Mouse (Mus musculus): Measurements from ENCODE around the gene Papolb. TPM values are rescaled to one million over a fixed set of nuclear protein-coding genes. Genes with fewer than 3 reads are reported as not detected.

Papolb gene
- polyA plus RNA-seq, 1 experiment = 155 TPM

DNA sequence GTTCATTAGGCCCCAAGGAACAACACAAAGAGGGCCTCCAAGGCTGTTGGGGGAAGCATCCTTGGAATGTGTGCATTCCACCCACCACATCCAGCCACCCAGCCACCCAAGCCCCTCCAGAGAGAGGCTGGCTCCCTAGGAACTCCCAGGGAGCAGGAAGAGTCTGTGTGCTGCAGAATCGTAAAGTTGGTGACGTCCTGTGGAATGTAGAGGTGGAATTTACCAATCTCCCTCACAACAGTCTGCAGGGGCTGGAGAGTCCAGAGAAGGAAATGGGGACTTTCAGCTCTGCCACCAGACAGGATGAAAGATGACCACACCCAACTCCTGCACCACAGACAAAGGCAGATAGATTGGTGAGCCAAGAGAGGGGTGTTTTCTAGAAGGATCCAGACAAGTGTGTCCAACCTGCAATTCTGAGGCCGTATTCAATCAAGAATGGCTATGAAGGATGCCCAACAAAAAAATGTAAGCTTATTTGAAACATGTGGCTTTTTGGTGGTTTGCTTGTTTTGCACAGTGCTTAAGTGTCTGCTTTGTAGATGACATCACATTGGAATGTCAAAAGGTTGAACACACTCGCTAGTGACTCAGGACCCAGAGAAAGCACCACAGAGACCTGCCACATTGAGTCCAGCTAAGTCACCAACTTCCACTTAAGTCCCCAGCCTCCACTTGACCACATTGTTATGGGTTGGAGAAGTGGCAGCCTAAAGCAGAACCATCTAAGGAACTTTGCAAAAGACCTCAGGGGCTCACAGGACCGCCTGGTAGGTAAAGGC, 15.3 kb upstream of the Papolb start:
- Histone ChIP-seq H3K4me3 (ENCODE audit: control insufficient read depth, low read depth, low read length) (no peak overlapping the region), H3K36me3 (ENCODE audit: control insufficient read depth, insufficient read depth, low read length) (no peaks in the 10 kb centered on the region), H3K27me3 (ENCODE audit: control insufficient read depth, insufficient read depth, low read length) (no peaks in the 10 kb centered on the region), H3K27ac (ENCODE audit: control insufficient read depth, insufficient read depth, low read depth, low read length) (no peak overlapping the region), H3K4me1 (ENCODE audit: control insufficient read depth, insufficient read depth, low read length) (peaks cover 13% of the 10 kb centered on the region)
- TF ChIP-seq POLR2A (IDR thresholded peaks at IDR 0.05; ENCODE audit: control insufficient read depth, low read depth, low read length) (no peak), CTCF (IDR thresholded peaks at IDR 0.05; ENCODE audit: control insufficient read depth, insufficient read depth, insufficient replicate concordance, low read depth, low read length) (no peak)

DNA sequence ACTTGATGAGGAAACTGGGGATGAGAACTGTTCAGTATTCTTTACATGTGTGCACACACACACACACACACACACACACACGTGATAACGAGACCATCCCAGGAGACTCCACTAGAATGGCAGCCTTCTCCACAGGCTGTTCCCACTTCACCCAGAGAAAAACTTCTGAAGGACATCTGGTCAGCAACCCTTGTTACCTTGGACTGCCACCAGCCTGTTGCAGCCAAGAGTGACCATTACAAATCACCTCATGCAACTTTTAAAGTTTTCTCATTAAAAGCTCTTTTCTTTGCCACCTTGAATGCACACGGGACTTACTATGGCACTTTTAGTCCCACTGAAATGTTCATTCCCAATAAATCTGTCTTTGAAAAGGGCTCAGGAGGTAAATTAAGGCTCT, 7.4 kb upstream of the Papolb start:
- no peaks in the 10 kb centered on the region for H3K27me3 ChIP-seq (ENCODE audit: control insufficient read depth, insufficient read depth, low read length)
- no peak overlapping the region for H3K27ac ChIP-seq (ENCODE audit: control insufficient read depth, insufficient read depth, low read depth, low read length)
- TF ChIP-seq CTCF (IDR thresholded peaks at IDR 0.05; ENCODE audit: control insufficient read depth, insufficient read depth, insufficient replicate concordance, low read depth, low read length) (no peak), POLR2A (IDR thresholded peaks at IDR 0.05; ENCODE audit: control insufficient read depth, low read depth, low read length) (no peak)
- no peak overlapping the region for H3K4me3 ChIP-seq (ENCODE audit: control insufficient read depth, low read depth, low read length)
- no peaks in the 10 kb centered on the region for H3K4me1 ChIP-seq (ENCODE audit: control insufficient read depth, insufficient read depth, low read length)
- H3K36me3 ChIP-seq (ENCODE audit: control insufficient read depth, insufficient read depth, low read length) = no peaks in the 10 kb centered on the region; the same call in 1 of the 2 replicates

DNA sequence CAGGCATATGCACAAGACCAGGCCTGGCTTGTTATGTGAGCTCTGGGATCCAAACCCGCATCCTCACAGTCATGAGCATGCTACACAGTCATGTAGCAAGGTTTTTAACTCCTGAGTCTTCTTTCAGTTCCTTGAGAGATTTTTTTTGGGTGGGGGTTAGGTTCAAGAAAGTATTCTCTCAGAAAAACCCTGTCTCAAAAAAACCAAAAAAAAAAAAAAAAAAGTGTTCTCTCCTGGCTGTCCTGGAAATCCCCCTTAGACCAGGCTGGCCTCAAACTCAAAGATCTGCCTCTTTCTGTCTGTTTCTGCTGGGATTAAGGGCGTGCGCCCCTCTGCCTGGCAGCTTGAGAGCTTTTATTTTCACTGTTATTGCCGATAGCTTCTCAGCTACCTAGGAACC, 5.5 kb upstream of the Papolb start:
- H3K36me3 ChIP-seq (ENCODE audit: control insufficient read depth, insufficient read depth, low read length) = no peaks in the 10 kb centered on the region; the same call in 1 of the 2 replicates

DNA sequence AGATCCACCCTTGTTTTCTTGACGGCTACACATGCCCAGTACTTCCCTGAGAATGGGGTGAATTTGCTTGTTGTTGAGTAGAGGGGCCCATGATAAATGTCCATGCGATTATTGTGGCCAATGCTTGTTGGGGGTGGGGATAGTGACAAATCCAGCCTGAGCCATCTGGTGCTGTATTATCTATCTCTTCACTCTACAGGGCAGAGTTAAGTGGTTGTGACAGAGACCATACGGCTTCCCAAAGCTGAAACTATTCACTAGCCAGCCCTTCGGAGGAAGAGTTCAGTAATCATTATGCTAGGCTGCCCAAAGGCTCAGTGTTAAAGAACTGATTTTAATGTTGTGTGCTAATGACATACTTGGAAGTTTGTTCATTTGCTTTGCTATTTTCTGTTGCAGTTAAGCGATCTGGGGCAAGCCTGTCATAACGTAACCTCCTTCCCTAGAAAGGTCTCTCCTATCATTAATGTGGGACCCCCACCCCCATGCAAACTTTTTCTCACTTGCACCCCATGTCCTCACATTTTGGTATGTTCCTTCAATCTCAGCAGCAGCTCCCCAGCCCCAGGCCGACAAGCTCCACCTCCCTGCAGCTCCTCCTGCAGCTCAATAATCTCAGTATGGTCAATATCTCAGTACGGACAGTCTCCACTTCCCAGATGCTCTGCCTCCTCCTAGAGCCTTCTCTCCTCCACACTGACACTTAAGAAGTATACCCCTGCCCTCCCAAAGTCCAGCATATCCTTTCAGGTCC, 5.0 kb downstream of the Papolb start:
- H3K36me3 ChIP-seq (ENCODE audit: control insufficient read depth, insufficient read depth, low read length) = no peaks in the 10 kb centered on the region; the same call in 1 of the 2 replicates
- H3K4me1 ChIP-seq (ENCODE audit: control insufficient read depth, insufficient read depth, low read length) = no peaks in the 10 kb centered on the region; the same call in 1 of the 2 replicates
- H3K27ac ChIP-seq (ENCODE audit: control insufficient read depth, insufficient read depth, low read depth, low read length) = peak overlapping the region; percentile 14; the same call in 1 of the 2 replicates
- H3K4me3 ChIP-seq (ENCODE audit: control insufficient read depth, low read depth, low read length) = peak overlapping the region; percentile 61
- no peaks in the 10 kb centered on the region for H3K27me3 ChIP-seq (ENCODE audit: control insufficient read depth, insufficient read depth, low read length)
- TF ChIP-seq POLR2A (IDR thresholded peaks at IDR 0.05; ENCODE audit: control insufficient read depth, low read depth, low read length) (no peak), CTCF (IDR thresholded peaks at IDR 0.05; ENCODE audit: control insufficient read depth, insufficient read depth, insufficient replicate concordance, low read depth, low read length) (no peak)

More for the DNA sequence above, 5.5 kb upstream of the Papolb start:
- no peaks in the 10 kb centered on the region for H3K4me1 ChIP-seq (ENCODE audit: control insufficient read depth, insufficient read depth, low read length)
- H3K4me3 ChIP-seq (ENCODE audit: control insufficient read depth, low read depth, low read length) = no peak overlapping the region
- TF ChIP-seq POLR2A (IDR thresholded peaks at IDR 0.05; ENCODE audit: control insufficient read depth, low read depth, low read length) (no peak), CTCF (IDR thresholded peaks at IDR 0.05; ENCODE audit: control insufficient read depth, insufficient read depth, insufficient replicate concordance, low read depth, low read length) (no peak)
- H3K27me3 ChIP-seq (ENCODE audit: control insufficient read depth, insufficient read depth, low read length) = no peaks in the 10 kb centered on the region
- no peak overlapping the region for H3K27ac ChIP-seq (ENCODE audit: control insufficient read depth, insufficient read depth, low read depth, low read length)

DNA sequence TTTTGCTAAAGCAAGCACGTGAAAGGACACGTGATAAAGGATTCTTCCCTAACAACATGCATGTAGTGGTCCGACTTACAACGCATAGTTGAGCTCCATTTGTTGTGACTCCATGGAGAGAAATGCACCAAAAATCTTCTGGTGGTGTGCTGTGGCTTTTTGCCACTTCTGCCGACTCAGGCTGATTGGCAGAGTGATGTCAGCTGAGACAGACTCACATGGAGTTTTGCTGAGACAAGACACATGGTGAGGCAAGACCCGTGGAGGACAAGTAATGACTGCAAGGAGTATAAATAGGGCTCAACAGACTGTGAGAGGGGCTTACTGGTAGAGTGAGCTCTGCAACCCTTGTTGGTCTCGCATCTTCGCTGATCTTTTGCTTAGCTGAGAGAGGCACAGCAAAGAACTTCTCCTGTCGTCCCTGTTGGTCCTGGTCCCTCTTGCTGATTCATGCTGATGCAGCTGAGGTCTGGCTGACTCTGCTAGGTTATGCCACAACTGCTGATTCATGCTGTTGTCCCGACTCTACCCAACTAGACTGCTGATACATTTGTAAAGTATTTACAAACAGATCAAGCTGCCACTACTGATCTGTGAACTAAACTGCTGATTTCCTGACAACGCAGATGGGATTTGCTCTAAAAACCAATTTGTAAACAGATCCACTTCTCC, 8.5 kb downstream of the Papolb start:
- no peaks in the 10 kb centered on the region for H3K27me3 ChIP-seq (ENCODE audit: control insufficient read depth, insufficient read depth, low read length)
- TF ChIP-seq POLR2A (IDR thresholded peaks at IDR 0.05; ENCODE audit: control insufficient read depth, low read depth, low read length) (no peak), CTCF (IDR thresholded peaks at IDR 0.05; ENCODE audit: control insufficient read depth, insufficient read depth, insufficient replicate concordance, low read depth, low read length) (no peak)

DNA sequence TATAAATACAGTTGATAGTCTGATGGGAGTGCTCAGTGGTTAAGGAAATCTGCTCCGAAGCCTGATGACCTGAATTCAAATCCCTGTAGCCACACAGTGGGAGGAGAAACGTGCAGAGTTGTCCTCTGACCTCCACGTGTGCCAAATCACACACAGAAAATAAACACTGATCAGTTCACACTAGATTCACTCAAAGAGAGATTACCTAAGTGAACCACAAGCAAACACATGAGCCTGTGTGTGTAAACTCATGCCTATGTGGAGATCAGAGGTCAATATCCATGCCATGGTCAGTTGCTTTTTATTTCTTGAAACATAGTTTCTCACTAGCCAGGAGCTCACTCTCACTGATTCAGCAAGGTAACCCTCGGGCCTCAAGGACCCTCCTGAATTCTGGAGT, 9.5 kb downstream of the Papolb start:
- Histone ChIP-seq H3K4me1 (ENCODE audit: control insufficient read depth, insufficient read depth, low read length) (no peaks in the 10 kb centered on the region; the same call in 1 of the 2 replicates), H3K36me3 (ENCODE audit: control insufficient read depth, insufficient read depth, low read length) (no peaks in the 10 kb centered on the region), H3K27me3 (ENCODE audit: control insufficient read depth, insufficient read depth, low read length) (no peaks in the 10 kb centered on the region), H3K27ac (ENCODE audit: control insufficient read depth, insufficient read depth, low read depth, low read length) (no peak overlapping the region), H3K4me3 (ENCODE audit: control insufficient read depth, low read depth, low read length) (no peak overlapping the region)
- no peak for TF ChIP-seq POLR2A (IDR thresholded peaks at IDR 0.05; ENCODE audit: control insufficient read depth, low read depth, low read length)
- TF ChIP-seq CTCF (IDR thresholded peaks at IDR 0.05; ENCODE audit: control insufficient read depth, insufficient read depth, insufficient replicate concordance, low read depth, low read length) = no peak

More for the DNA sequence above, 8.5 kb downstream of the Papolb start:
- no peaks in the 10 kb centered on the region for H3K36me3 ChIP-seq (ENCODE audit: control insufficient read depth, insufficient read depth, low read length)
- H3K4me1 ChIP-seq (ENCODE audit: control insufficient read depth, insufficient read depth, low read length) = no peaks in the 10 kb centered on the region; the same call in 1 of the 2 replicates
- H3K4me3 ChIP-seq (ENCODE audit: control insufficient read depth, low read depth, low read length) = no peak overlapping the region
- H3K27ac ChIP-seq (ENCODE audit: control insufficient read depth, insufficient read depth, low read depth, low read length) = no peak overlapping the region

DNA sequence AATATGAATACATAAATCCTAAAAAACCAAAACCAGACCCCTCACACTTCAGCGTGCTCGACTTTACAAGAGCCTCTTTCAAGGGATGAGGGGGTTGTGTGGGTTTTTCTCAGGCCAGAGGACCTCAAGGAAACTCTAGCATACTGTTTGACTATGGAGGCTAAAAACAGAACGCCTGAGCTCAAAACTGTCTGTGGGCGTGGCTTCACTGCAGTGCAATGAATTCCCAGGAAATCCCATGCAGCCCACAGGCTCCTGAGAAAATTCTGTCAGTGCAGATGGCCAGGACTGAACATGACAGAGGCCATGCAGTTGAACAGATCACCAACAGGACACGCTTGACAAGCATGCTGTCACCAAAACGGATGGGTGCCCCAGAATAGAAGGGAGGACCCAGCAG, 10.9 kb downstream of the Papolb start:
- TF ChIP-seq POLR2A (IDR thresholded peaks at IDR 0.05; ENCODE audit: control insufficient read depth, low read depth, low read length) (no peak), CTCF (IDR thresholded peaks at IDR 0.05; ENCODE audit: control insufficient read depth, insufficient read depth, insufficient replicate concordance, low read depth, low read length) (no peak)

More for the DNA sequence above, 10.9 kb downstream of the Papolb start:
- Histone ChIP-seq H3K27ac (ENCODE audit: control insufficient read depth, insufficient read depth, low read depth, low read length) (no peak overlapping the region), H3K4me3 (ENCODE audit: control insufficient read depth, low read depth, low read length) (no peak overlapping the region), H3K36me3 (ENCODE audit: control insufficient read depth, insufficient read depth, low read length) (no peaks in the 10 kb centered on the region), H3K27me3 (ENCODE audit: control insufficient read depth, insufficient read depth, low read length) (no peaks in the 10 kb centered on the region), H3K4me1 (ENCODE audit: control insufficient read depth, insufficient read depth, low read length) (no peaks in the 10 kb centered on the region)
